Mouse (Mus musculus) right cerebral cortex, postnatal 36 days (tissue): ENCODE data around the gene Zar1.
"Not testable (repeated sequence)": the region's sequence is repeated elsewhere in the genome, so short reads cannot be mapped to it uniquely, and the experiment has no call there.

Source experiments
- DNase-seq, 2 experiments: peaks; one replicate each; pipeline ENCODE4 v3.0.0; 2022; ENCODE audit warnings: low spot score in 2 of 2, mixed read lengths in 1 of 2

The Zar1 gene

GRCm38 (mm10) chr5:72580970-72581332, at the start of gene Zar1:
Gene Zar1, minus strand, starts transcription at chr5:72581254.
- DNase-seq = not testable (repeated sequence)

GRCm38 (mm10) chr5:72630026-72630425, 49.0 kb upstream of the Zar1 start:
- no peak for DNase-seq

DNA sequence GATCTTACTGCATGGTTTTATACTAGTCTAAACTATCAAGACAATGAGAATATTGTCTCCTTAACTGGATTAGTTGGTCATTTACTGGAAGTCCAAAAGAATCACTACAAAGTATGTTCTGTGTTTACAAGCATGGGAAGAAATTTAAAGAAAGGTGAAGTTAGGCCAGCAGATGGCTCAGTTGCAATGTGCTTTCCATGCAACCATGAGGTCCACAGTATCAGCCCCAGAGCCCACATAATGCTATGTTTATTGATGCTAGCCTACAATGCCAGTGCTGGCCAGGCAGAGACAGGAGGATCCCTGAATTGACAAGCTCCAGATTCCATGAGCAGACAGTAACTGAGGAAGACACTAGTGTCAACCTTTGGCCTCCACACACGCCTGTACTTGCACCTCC, 40.0 kb upstream of the Zar1 start:
- no peak for DNase-seq

- no peak for DNase-seq
These were observed 36.4 kb upstream of the Zar1 start for GRCm38 (mm10) chr5:72617413-72617812.

DNA sequence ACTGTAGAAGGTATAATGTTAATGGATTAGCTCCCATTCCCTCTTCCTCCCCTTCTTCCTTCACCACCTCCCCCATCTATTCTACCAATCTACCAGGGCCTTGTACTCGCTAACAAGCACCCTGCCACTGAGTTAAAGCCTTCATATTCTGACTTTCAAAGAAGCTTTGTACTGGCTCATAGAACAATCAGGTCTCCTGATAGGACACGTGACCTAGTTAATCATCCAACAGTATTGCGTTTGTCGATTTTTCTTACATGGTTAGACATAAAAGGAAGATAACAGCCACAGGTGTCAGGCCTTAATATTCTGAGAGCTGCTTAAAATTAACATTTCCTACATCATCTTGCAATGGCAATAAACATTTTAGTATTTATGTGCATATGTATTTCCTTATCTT, 22.1 kb upstream of the Zar1 start:
- no peak for DNase-seq

GRCm38 (mm10) chr5:72601006-72601405, 20.0 kb upstream of the Zar1 start:
- no peak for DNase-seq

GRCm38 (mm10) chr5:72587192-72587681, 6.2 kb upstream of the Zar1 start, which contains the start of gene Gm5868:
Gene Gm5868, minus strand, starts transcription at chr5:72587551.
- no peak for DNase-seq

GRCm38 (mm10) chr5:72586667-72587191, 5.7 kb upstream of the Zar1 start:
- DNase-seq = not testable (repeated sequence)

DNA sequence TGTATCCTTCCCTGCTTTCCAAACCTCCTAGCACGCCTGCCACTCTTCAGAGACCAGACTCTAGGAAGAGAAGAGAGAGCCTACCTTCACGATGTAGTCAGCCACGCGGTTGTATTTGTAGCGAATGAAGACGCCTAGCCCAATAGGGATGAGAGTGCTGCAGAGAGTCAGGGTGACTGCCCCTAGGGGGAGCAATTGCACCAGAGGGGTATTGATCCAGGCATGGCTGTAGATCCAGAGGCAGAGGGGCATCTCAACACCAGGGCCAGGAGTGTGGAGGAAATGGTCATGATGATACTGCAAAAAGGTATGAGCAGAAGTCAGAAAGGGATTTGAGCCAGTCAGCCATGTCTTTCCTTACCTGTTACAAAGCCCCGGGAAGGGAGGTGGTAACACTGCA, 5.1 kb upstream of the Zar1 start:
- DNase-seq = not testable (repeated sequence)

- not testable (repeated sequence) for DNase-seq
These were observed 725 bp downstream of the Zar1 start for GRCm38 (mm10) chr5:72580088-72580969.

DNA sequence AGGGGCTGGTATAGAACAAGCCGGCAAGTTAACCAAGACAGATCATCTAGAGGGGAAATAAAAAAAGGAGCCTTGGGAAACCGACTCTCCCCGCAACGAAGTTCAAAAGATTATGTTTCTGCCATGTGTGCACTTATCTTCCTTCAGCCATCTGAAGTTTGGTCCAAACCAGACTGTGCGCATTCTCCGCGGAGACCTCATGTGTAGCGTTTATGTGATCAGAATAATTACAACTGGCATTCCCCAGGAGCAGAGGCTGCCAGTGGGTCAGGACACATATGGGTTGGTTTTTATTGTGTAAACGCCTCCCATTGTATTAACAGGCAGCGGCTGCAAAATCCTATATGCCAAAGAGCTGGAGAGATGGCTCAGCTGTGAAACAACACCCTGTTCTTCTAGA, 1.5 kb downstream of the Zar1 start:
- not testable (repeated sequence) for DNase-seq

GRCm38 (mm10) chr5:72565621-72566020, 15.4 kb downstream of the Zar1 start:
- no peak for DNase-seq

GRCm38 (mm10) chr5:72563183-72563582, 17.9 kb downstream of the Zar1 start:
- DNase-seq = not testable (repeated sequence)

GRCm38 (mm10) chr5:72560976-72561628, 20.0 kb downstream of the Zar1 start:
- no peak for DNase-seq

DNA sequence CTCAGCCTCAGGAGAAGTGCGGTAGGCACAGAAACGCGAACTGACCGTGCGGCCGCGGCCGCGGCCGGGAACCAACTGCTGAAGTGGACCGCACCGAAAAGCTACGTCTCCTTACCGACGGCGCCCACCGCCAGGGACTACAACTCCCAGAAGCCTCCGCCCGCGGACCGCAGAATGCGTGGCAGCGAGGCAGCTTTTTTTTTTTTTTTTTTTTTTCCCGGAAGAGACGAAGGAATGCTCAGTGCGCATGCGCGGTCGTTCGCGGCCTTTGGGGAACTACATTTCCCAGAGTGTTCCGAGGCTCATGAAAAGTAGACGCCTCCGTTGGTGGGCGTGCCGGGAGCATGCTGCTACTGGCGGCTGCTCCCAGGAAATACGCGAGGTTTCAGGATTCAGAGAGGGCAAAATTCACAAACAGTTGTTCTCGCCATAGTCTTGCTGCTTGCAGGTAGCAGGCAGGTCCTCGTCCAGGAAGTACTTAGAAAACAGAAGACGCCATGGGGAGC, 21.5 kb downstream of the Zar1 start, which contains the start of gene Nfxl1:
TSS of gene Nfxl1 (minus strand) at position 141 of the 506 bp plus-strand sequence.
- peak; percentile 96 to 97 for DNase-seq

DNA sequence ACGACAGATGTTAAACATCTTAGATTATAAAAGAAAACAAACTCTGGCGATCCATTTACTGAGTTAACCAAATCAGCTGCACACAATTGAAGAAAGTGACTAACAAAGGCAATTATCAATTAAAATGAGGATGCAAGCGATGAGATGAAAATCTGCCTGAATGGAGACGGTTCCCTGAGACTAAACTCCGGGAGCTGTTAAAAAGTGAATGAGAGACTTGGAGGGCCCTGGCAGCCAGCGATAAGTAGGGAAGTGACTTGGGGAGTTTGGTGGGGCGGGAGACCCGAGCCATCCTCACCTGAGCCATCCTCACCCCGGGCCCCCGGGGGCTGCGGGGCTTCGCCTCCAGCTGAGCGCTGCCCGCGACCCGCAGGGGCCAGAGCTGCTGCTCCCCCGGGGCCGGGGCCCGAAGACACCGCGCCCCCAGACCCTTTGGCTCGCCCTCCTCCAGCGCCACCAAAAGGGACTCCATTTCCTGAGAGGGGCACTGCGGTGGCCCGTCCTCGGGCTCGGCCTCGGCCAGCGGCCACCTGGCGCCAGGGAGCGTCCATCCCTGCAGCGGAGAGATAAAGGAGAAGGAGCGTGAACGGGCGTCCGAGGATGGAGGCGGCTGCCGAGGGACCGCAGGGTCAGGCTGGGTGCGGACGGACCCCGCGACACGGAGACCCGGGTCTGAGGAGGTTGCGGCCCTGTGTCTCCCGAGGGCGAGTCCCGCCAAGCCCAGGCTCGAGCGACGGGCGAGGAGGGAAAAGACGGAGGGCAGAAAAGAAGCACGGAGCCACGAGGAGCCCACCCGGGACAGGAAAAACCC, 22.1 kb downstream of the Zar1 start:
- no peak for DNase-seq

DNA sequence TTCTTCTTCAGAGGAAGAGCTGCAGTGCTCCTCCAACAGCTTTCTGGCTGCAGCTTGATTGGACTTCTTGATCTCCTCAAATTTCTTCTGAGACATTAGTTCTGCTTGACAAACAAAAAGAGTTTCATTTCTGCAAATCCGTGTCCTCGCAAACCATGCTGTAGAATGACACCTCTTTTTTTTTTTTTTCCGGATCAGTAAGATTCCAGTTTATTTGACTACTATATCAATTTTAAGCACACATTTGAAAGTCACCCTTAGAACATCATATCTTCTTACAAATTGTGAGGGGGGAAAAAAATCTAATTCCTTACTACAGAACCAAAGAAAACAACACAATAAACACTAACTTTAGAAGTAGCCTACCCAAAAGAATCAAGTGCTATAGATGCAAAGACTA, 24.8 kb downstream of the Zar1 start:
- no peak for DNase-seq

DNA sequence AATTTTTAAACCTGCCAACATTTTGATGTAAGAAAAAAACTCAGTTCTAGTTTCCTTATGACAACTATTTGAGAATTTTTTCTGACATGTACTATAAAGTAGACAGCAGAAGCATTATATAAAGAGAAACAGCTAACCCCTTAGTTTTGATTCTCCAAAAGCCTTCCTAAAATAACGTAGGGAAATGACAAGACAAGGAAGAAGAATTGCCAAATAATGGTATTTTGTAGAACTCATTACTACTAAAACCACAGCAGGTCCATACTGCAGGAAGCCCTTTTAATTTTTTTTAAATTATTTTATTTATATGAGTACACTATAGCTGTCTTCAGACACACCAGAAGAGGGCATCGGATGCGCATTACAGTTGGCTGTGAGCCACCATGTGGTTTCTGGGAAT, 29.8 kb downstream of the Zar1 start:
- DNase-seq = no peak

GRCm38 (mm10) chr5:72528896-72529295, 52.2 kb downstream of the Zar1 start:
- no peak for DNase-seq
